In the genomic region with DNA sequence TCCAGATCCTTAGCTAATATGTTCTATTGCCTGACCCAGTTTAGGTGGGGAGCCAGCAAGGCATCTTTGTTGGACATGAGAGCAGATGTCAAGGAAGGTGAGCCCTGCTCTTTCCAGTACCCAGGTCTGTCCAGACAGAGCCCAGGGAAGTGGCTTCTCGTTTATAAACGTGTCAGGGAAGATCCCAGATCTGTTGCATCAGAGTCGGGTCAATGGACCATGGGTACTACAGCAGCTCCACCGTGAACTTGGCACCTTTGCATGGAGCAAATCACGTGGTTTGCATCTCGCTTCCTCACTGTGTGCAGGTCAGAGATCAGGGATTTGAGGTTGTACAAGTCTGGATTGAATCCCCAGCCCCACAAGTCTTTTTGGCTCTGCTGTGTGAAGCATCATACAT, we compare ENCODE assay signal across 12 mouse cellular contexts.
"Had no signal": no experiment of that assay in that cellular context is flagged by ENCODE, and none has a peak within 500 bp of the region (broad histone marks: within the 10 kb centered on the region; RNA-seq: fewer than 3 reads in every experiment).

No protein-coding gene starts in this region.

- ATAC-seq: hindbrain, embryonic 16.5 days; inflammation-experienced regulatory T-cells, adult 6 months; intestine, postnatal 0 days; midbrain, embryonic 16.5 days had no signal

- H3K4me3 ChIP-seq: limb, embryonic 13.5 days; liver, embryonic 13.5 days; midbrain, embryonic 12.5 days; stomach, embryonic 15.5 days had no signal

- H3K4me1 ChIP-seq: limb, embryonic 13.5 days; liver, embryonic 13.5 days; midbrain, embryonic 12.5 days; stomach, embryonic 15.5 days had no signal

- DNase-seq: left cerebral cortex, postnatal 4 days; liver, embryonic 13.5 days; lung, adult 18-20 months; right cerebral cortex, postnatal 14 days; thymus, postnatal 36 days had no signal

- H3K9ac ChIP-seq: limb, embryonic 13.5 days; liver, embryonic 13.5 days; midbrain, embryonic 12.5 days; stomach, embryonic 15.5 days had no signal

- H3K9me3 ChIP-seq: limb, embryonic 13.5 days; liver, embryonic 13.5 days; midbrain, embryonic 12.5 days; stomach, embryonic 15.5 days had no signal

- H3K4me2 ChIP-seq: limb, embryonic 13.5 days; liver, embryonic 13.5 days; midbrain, embryonic 12.5 days; stomach, embryonic 15.5 days had no signal

- H3K27me3 ChIP-seq: limb, embryonic 13.5 days; liver, embryonic 13.5 days; midbrain, embryonic 12.5 days; stomach, embryonic 15.5 days had no signal

- H3K27ac ChIP-seq: limb, embryonic 13.5 days; liver, embryonic 13.5 days; midbrain, embryonic 12.5 days; stomach, embryonic 15.5 days had no signal

- H3K36me3 ChIP-seq: limb, embryonic 13.5 days; liver, embryonic 13.5 days; midbrain, embryonic 12.5 days; stomach, embryonic 15.5 days had no signal
